Mouse (Mus musculus): ENCODE data around the gene Ano8. TPM values are rescaled to one million over a fixed set of nuclear protein-coding genes. Genes with fewer than 3 reads are reported as not detected.

The Ano8 gene
- total RNA-seq, 2 experiments from 2014 or later: 0.47 to 4.2 TPM

- no peak for ATAC-seq (ENCODE audit: poor library complexity, severe bottlenecking)
Measured at GRCm38 (mm10) chr8:71471861-71472260, 13.9 kb downstream of the Ano8 start.

- no peak for ATAC-seq (ENCODE audit: poor library complexity, severe bottlenecking)
Measured at GRCm38 (mm10) chr8:71470913-71471255, 14.9 kb downstream of the Ano8 start.

- ATAC-seq (ENCODE audit: poor library complexity, severe bottlenecking): no peak
Measured at GRCm38 (mm10) chr8:71470146-71470912, 15.4 kb downstream of the Ano8 start.

GRCm38 (mm10) chr8:71469411-71469810 lies 16.4 kb downstream of the Ano8 start:
- 0 out of 2 replicates have a peak, but pooled peaks have one; percentile 2 for ATAC-seq (ENCODE audit: poor library complexity, severe bottlenecking)

GRCm38 (mm10) chr8:71468916-71469315 lies 16.8 kb downstream of the Ano8 start, which contains the start of gene Dda1:
Gene Dda1 (plus strand): TSS chr8:71469199.
- peak; percentile 78 for ATAC-seq (ENCODE audit: poor library complexity, severe bottlenecking)

GRCm38 (mm10) chr8:71468001-71468400 lies 17.8 kb downstream of the Ano8 start:
- no peak for ATAC-seq (ENCODE audit: poor library complexity, severe bottlenecking)

GRCm38 (mm10) chr8:71467201-71467600 lies 18.6 kb downstream of the Ano8 start:
- ATAC-seq (ENCODE audit: poor library complexity, severe bottlenecking): no peak

GRCm38 (mm10) chr8:71466198-71466597 lies 19.6 kb downstream of the Ano8 start:
- ATAC-seq (ENCODE audit: poor library complexity, severe bottlenecking): no peak

GRCm38 (mm10) chr8:71465733-71466132 lies 20.0 kb downstream of the Ano8 start:
- ATAC-seq (ENCODE audit: poor library complexity, severe bottlenecking): no peak

- ATAC-seq (ENCODE audit: poor library complexity, severe bottlenecking): peak; percentile 75
Measured at GRCm38 (mm10) chr8:71464513-71465500, 21.0 kb downstream of the Ano8 start, which contains the start of gene Mrpl34. Gene Mrpl34 (plus strand): TSS chr8:71464959.

GRCm38 (mm10) chr8:71463188-71464033 lies 22.4 kb downstream of the Ano8 start, which contains the start of gene Abhd8:
Gene Abhd8 (minus strand): TSS chr8:71463655.
- ATAC-seq (ENCODE audit: poor library complexity, severe bottlenecking): peak; percentile 73

- peak; percentile 13 for ATAC-seq (ENCODE audit: poor library complexity, severe bottlenecking)
Measured at GRCm38 (mm10) chr8:71462786-71463185, 23.0 kb downstream of the Ano8 start.

- no peak for ATAC-seq (ENCODE audit: poor library complexity, severe bottlenecking)
Measured at GRCm38 (mm10) chr8:71462191-71462590, 23.6 kb downstream of the Ano8 start.

- no peak for ATAC-seq (ENCODE audit: poor library complexity, severe bottlenecking)
Measured at GRCm38 (mm10) chr8:71461152-71461840, 24.5 kb downstream of the Ano8 start.

GRCm38 (mm10) chr8:71460716-71461115 lies 25.0 kb downstream of the Ano8 start:
- ATAC-seq (ENCODE audit: poor library complexity, severe bottlenecking): no peak

- no peak for ATAC-seq (ENCODE audit: poor library complexity, severe bottlenecking)
Measured at GRCm38 (mm10) chr8:71457659-71458270, 28.0 kb downstream of the Ano8 start.

GRCm38 (mm10) chr8:71456906-71457305 lies 28.9 kb downstream of the Ano8 start:
- ATAC-seq (ENCODE audit: poor library complexity, severe bottlenecking): no peak

- no peak for ATAC-seq (ENCODE audit: poor library complexity, severe bottlenecking)
Measured at GRCm38 (mm10) chr8:71454668-71455067, 31.1 kb downstream of the Ano8 start.

- no peak for ATAC-seq (ENCODE audit: poor library complexity, severe bottlenecking)
Measured at GRCm38 (mm10) chr8:71452669-71453068, 33.1 kb downstream of the Ano8 start.
